Mouse (Mus musculus): Measurements from ENCODE around the gene Actn2. TPM values are rescaled to one million over a fixed set of nuclear protein-coding genes. Genes with fewer than 3 reads are reported as not detected.

Actn2 gene
- polyA plus RNA-seq, 1 experiment from 2014 or later, result 0.34 TPM

DNA sequence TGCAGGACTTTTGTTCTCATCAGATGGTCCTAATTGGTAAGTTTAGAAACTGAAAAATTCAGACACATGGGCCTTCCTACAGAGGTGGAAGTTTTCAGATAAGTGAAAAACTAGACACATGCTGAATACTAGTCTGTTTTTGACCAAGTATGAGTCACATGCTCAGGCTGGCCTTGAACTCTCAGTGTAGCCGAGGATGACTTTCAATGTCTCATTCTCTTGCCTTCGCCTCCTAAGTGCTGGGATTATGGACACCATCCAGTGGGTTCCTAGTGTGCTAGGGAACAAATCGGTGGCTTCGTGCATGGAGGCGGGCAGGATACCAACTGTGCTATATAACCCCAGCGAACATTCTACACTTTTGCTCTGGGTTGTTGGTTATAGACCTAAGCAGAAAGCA lies 13.0 kb downstream of the Actn2 start:
- WGBS, result 91% methylated on average over 6 of the region's 6 CpGs

DNA sequence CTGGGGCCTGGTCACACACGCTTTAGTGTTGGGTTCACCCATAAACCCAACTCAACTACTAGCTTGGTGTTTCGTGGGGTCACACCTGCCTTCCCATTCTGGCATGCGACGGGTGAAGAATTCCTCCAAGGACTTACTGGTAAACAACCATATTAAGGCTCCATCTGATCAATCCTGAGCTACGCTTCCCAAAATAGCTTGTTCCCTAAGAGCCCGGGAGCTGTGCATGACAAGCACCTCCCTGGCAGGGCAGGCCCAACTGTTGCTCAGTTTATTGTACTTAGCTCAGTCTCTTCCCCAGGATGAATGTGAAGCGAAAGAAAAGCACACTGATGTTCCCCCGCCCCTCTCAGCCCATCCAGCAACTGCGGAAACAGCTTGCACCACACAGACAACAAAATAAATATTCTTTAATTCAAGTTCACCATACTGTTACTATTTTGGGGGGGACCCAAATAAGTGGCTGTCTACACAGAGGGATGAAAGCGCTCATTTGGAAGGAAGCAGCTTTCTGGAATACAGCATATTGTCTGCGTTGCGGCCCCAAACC lies 17.4 kb downstream of the Actn2 start:
- WGBS, result 87% methylated on average over 12 of the region's 12 CpGs
- no peak overlapping the region for H3K4me2 ChIP-seq (ENCODE audit: low read length)
- H3K27me3 ChIP-seq (replicated peaks; ENCODE audit: control insufficient read depth, insufficient read depth, low read length), result no peaks in the 10 kb centered on the region
- DNase-seq (ENCODE audit: low spot score), result no peak
- H3K27ac ChIP-seq (ENCODE audit: low read depth), result no peak overlapping the region
- no peaks in the 10 kb centered on the region for H3K36me3 ChIP-seq (ENCODE audit: control insufficient read depth, insufficient read depth, low read length)
- H3K9me3 ChIP-seq (ENCODE audit: control insufficient read depth, low read length), result no peaks in the 10 kb centered on the region
- H3K4me1 ChIP-seq (replicated peaks; ENCODE audit: control insufficient read depth, insufficient read depth, low read length), result no peaks in the 10 kb centered on the region
- H3K9ac ChIP-seq (ENCODE audit: low read length), result no peak overlapping the region
- H3K4me3 ChIP-seq (ENCODE audit: low read depth, low read length), result no peak overlapping the region
- no peak for ATAC-seq (replicated peaks; ENCODE audit: low FRiP score, low TSS enrichment, low read depth)

More for the DNA sequence above, 13.0 kb downstream of the Actn2 start:
- H3K36me3 ChIP-seq (ENCODE audit: control insufficient read depth, insufficient read depth, low read length), result no peaks in the 10 kb centered on the region
- no peaks in the 10 kb centered on the region for H3K27me3 ChIP-seq (replicated peaks; ENCODE audit: control insufficient read depth, insufficient read depth, low read length)
- no peaks in the 10 kb centered on the region for H3K9me3 ChIP-seq (ENCODE audit: control insufficient read depth, low read length)
- no peak for DNase-seq (ENCODE audit: low spot score)
- no peak for ATAC-seq (replicated peaks; ENCODE audit: low FRiP score, low TSS enrichment, low read depth)
- H3K4me3 ChIP-seq (ENCODE audit: low read depth, low read length), result no peak overlapping the region
- no peak overlapping the region for H3K27ac ChIP-seq (ENCODE audit: low read depth)
- no peaks in the 10 kb centered on the region for H3K4me1 ChIP-seq (replicated peaks; ENCODE audit: control insufficient read depth, insufficient read depth, low read length)
- no peak overlapping the region for H3K9ac ChIP-seq (ENCODE audit: low read length)
- H3K4me2 ChIP-seq (ENCODE audit: low read length), result no peak overlapping the region

DNA sequence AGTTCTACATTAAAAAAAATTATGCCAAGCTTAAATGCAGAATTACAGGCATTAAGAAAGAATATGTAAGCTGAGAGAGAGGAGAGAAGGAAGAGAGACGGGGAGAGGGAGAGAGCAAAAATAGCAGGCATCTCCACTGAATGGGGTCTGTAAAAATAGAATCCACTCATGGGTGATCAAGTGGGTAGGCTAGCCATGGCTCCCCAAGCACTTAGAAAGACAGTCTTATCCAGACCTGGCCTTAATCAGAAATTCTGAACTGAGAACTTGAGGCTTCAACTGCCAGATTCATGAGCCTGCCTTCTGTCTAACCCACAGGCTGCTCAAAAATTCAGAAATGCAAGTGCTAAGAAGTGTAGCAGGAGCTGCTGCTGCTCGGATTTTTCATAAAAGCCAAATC lies 20.4 kb downstream of the Actn2 start:
- 65% methylated on average over 2 of the region's 2 CpGs for WGBS
- Histone ChIP-seq H3K4me2 (ENCODE audit: low read length) (no peak overlapping the region), H3K9ac (ENCODE audit: low read length) (no peak overlapping the region), H3K4me1 (replicated peaks; ENCODE audit: control insufficient read depth, insufficient read depth, low read length) (no peaks in the 10 kb centered on the region), H3K27me3 (replicated peaks; ENCODE audit: control insufficient read depth, insufficient read depth, low read length) (no peaks in the 10 kb centered on the region), H3K36me3 (ENCODE audit: control insufficient read depth, insufficient read depth, low read length) (no peaks in the 10 kb centered on the region), H3K27ac (ENCODE audit: low read depth) (no peak overlapping the region), H3K9me3 (ENCODE audit: control insufficient read depth, low read length) (no peaks in the 10 kb centered on the region), H3K4me3 (ENCODE audit: low read depth, low read length) (no peak overlapping the region)
- no peak for ATAC-seq (replicated peaks; ENCODE audit: low FRiP score, low TSS enrichment, low read depth)
- DNase-seq (ENCODE audit: low spot score), result no peak

DNA sequence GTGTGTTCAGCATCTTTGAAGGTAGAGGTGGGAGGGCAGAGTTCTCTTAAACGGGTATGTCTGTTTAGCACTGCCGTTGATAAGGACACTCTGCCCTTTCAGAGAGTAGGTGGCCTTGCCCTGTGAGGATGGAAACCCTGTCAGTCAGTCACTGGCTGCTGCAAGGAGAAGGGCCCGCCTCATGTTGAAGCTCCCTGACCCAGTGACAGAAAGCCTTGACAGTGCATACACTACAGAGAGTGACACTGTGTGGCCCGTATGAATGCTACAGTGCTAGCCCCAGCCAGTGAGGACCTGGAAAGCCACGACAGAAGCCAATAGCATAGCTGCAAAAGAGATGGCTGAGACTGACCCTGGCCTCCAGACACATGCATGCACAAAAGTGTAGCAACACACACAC lies 22.5 kb downstream of the Actn2 start:
- no peak for ATAC-seq (replicated peaks; ENCODE audit: low FRiP score, low TSS enrichment, low read depth)
- no peak overlapping the region for H3K4me2 ChIP-seq (ENCODE audit: low read length)
- no peak overlapping the region for H3K9ac ChIP-seq (ENCODE audit: low read length)
- H3K36me3 ChIP-seq (ENCODE audit: control insufficient read depth, insufficient read depth, low read length), result no peaks in the 10 kb centered on the region
- no peaks in the 10 kb centered on the region for H3K4me1 ChIP-seq (replicated peaks; ENCODE audit: control insufficient read depth, insufficient read depth, low read length)
- no peak for DNase-seq (ENCODE audit: low spot score)
- no peak overlapping the region for H3K4me3 ChIP-seq (ENCODE audit: low read depth, low read length)
- H3K27me3 ChIP-seq (replicated peaks; ENCODE audit: control insufficient read depth, insufficient read depth, low read length), result no peaks in the 10 kb centered on the region
- no peak overlapping the region for H3K27ac ChIP-seq (ENCODE audit: low read depth)
- 75% methylated on average over 5 of the region's 5 CpGs for WGBS
- H3K9me3 ChIP-seq (ENCODE audit: control insufficient read depth, low read length), result no peaks in the 10 kb centered on the region

DNA sequence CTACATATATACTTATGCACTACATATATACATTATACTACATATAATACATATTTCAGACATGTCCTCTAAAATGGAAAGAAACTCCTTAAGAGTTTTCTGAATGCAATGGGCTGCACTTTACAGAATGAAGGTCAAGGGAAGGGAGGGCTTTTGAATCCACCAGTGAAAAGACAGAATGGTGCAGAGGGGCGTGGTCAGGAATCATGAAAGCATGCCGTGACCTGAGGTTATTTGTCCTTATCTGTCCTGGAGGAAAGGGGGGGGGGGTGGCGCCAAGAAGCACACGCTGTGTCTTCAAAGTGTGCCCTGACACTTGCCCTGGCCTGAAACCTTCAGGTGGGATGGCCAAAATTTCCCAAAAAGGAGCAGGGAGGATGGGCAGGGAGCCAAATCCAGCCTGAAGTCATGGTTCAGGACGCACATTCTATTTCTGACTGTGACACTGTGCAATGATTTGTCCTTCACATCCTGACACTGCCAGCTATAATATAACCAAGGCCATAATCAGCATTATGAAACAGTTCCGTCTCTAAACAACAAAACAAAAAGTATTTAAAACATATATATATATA lies 23.3 kb downstream of the Actn2 start:
- Histone ChIP-seq H3K4me2 (ENCODE audit: low read length) (no peak overlapping the region), H3K4me3 (ENCODE audit: low read depth, low read length) (no peak overlapping the region), H3K9me3 (ENCODE audit: control insufficient read depth, low read length) (no peaks in the 10 kb centered on the region), H3K27me3 (replicated peaks; ENCODE audit: control insufficient read depth, insufficient read depth, low read length) (no peaks in the 10 kb centered on the region), H3K4me1 (replicated peaks; ENCODE audit: control insufficient read depth, insufficient read depth, low read length) (0 out of 2 replicates have a peak, but pooled peaks cover under 1% of the 10 kb centered on the region), H3K9ac (ENCODE audit: low read length) (no peak overlapping the region), H3K36me3 (ENCODE audit: control insufficient read depth, insufficient read depth, low read length) (no peaks in the 10 kb centered on the region), H3K27ac (ENCODE audit: low read depth) (no peak overlapping the region)
- DNase-seq (ENCODE audit: low spot score) (no peak), ATAC-seq (replicated peaks; ENCODE audit: low FRiP score, low TSS enrichment, low read depth) (no peak)
- 64% methylated on average over 6 of the region's 6 CpGs for WGBS

DNA sequence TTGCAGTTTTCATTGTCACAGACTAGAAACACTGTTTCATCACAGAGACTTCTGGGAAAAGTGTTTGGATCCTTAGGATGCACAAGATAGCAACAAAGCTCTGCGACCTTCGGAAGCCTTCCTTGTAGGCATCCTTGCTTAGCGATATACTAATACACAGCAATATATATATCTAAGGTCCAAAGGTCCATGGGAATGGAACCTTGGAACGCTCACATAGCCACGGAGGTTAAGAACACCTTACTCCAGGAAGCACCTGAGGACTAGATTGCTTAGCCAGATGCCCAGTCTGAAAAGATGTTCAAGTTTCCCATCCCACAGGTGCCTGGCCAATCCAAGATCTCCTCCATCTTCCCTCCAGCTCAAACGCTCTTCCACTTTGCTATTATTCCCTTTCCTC lies 26.4 kb downstream of the Actn2 start:
- no peaks in the 10 kb centered on the region for H3K9me3 ChIP-seq (ENCODE audit: control insufficient read depth, low read length)
- H3K4me2 ChIP-seq (ENCODE audit: low read length), result no peak overlapping the region
- H3K27me3 ChIP-seq (replicated peaks; ENCODE audit: control insufficient read depth, insufficient read depth, low read length), result no peaks in the 10 kb centered on the region
- H3K9ac ChIP-seq (ENCODE audit: low read length), result no peak overlapping the region
- H3K4me3 ChIP-seq (ENCODE audit: low read depth, low read length), result no peak overlapping the region
- no peak for DNase-seq (ENCODE audit: low spot score)
- H3K27ac ChIP-seq (ENCODE audit: low read depth), result no peak overlapping the region
- no peaks in the 10 kb centered on the region for H3K36me3 ChIP-seq (ENCODE audit: control insufficient read depth, insufficient read depth, low read length)
- WGBS, result 93% methylated on average over 6 of the region's 6 CpGs
- 0 out of 2 replicates have a peak, but pooled peaks cover 5% of the 10 kb centered on the region for H3K4me1 ChIP-seq (replicated peaks; ENCODE audit: control insufficient read depth, insufficient read depth, low read length)
- no peak for ATAC-seq (replicated peaks; ENCODE audit: low FRiP score, low TSS enrichment, low read depth)

DNA sequence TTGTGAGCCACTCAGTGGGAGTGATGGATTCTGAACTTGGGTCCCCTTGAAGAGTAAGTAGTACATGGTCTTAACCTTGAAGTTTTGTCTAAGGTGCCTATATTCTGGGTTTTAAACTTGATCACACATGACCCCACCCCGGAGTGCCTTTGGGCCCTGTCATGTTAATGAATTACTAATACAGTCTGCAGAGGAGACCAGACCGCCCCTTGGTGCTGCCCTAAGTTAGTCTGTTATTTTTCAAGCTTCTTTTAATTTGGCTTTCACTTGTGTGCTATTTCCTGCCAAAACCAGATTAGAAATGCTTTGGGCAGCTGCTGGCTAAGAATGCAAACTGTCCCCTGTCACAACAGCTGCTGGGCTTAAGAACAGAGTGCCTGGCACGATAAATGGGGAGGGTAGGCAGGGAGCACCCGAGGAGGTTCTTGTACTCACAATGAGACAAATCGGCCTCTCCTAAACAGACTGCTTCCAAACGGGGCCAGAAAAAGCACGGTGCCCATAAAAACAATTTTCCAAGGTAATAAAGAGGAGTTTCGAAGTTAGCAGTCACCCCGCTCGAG lies 28.5 kb downstream of the Actn2 start:
- Histone ChIP-seq H3K27ac (ENCODE audit: low read depth) (no peak overlapping the region; the same call in 1 of the 2 replicates), H3K9ac (ENCODE audit: low read length) (no peak overlapping the region), H3K27me3 (replicated peaks; ENCODE audit: control insufficient read depth, insufficient read depth, low read length) (no peaks in the 10 kb centered on the region), H3K4me2 (ENCODE audit: low read length) (no peak overlapping the region), H3K4me3 (ENCODE audit: low read depth, low read length) (no peak overlapping the region), H3K4me1 (replicated peaks; ENCODE audit: control insufficient read depth, insufficient read depth, low read length) (peaks cover 12% of the 10 kb centered on the region; the same call in 1 of the 2 replicates), H3K9me3 (ENCODE audit: control insufficient read depth, low read length) (no peaks in the 10 kb centered on the region), H3K36me3 (ENCODE audit: control insufficient read depth, insufficient read depth, low read length) (no peaks in the 10 kb centered on the region)
- 48% methylated on average over 10 of the region's 10 CpGs for WGBS
- ATAC-seq (replicated peaks; ENCODE audit: low FRiP score, low TSS enrichment, low read depth), result no peak
- DNase-seq (ENCODE audit: low spot score), result no peak

DNA sequence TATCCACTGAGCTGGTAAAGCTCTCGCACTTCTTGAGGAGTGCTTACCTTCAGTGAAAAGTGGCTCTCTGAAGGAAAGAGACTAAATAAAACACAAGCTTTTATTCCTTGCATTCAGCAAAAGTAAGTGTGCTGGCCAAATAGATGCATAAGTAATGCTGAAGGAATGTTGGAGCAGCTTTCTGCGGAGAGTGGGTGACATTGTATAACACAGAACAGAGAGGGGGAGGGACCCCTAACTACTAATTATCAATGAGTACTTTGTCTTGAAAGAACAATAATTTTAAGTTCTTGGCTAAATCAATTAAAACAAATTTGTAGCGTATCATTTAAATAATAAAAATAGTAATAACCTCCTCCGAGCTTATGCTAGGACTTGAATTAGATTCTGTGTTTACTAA lies 29.2 kb downstream of the Actn2 start:
- Histone ChIP-seq H3K27me3 (replicated peaks; ENCODE audit: control insufficient read depth, insufficient read depth, low read length) (no peaks in the 10 kb centered on the region), H3K4me2 (ENCODE audit: low read length) (no peak overlapping the region), H3K9ac (ENCODE audit: low read length) (no peak overlapping the region), H3K36me3 (ENCODE audit: control insufficient read depth, insufficient read depth, low read length) (no peaks in the 10 kb centered on the region), H3K4me1 (replicated peaks; ENCODE audit: control insufficient read depth, insufficient read depth, low read length) (peaks cover 12% of the 10 kb centered on the region; the same call in 1 of the 2 replicates), H3K9me3 (ENCODE audit: control insufficient read depth, low read length) (no peaks in the 10 kb centered on the region), H3K4me3 (ENCODE audit: low read depth, low read length) (no peak overlapping the region), H3K27ac (ENCODE audit: low read depth) (no peak overlapping the region)
- DNase-seq (ENCODE audit: low spot score) (no peak), ATAC-seq (replicated peaks; ENCODE audit: low FRiP score, low TSS enrichment, low read depth) (no peak)
- WGBS, result 74% methylated on average over 4 of the region's 4 CpGs

DNA sequence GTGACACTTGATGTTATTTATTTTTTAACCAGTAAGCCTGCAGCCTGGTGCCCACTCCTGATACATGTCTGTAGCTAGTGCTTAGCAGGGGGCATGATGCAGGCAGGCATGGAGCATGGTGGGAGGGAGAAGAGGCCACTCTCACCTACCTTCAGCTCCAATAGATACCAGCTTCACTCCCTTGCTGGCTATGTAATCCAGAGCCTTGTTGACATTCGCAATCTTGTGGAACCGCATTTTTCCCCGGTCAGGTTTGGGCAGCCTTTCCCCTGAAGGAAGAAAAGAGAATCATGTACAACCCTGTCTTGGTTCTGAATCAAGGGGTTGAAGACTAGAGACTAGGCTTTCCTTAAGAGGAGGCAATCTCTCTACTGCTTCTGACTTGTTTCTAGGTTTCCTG lies 31.1 kb downstream of the Actn2 start:
- Histone ChIP-seq H3K27ac (ENCODE audit: low read depth) (no peak overlapping the region), H3K36me3 (ENCODE audit: control insufficient read depth, insufficient read depth, low read length) (no peaks in the 10 kb centered on the region), H3K4me2 (ENCODE audit: low read length) (no peak overlapping the region), H3K27me3 (replicated peaks; ENCODE audit: control insufficient read depth, insufficient read depth, low read length) (no peaks in the 10 kb centered on the region), H3K4me1 (replicated peaks; ENCODE audit: control insufficient read depth, insufficient read depth, low read length) (peaks cover 12% of the 10 kb centered on the region; the same call in 1 of the 2 replicates), H3K9ac (ENCODE audit: low read length) (no peak overlapping the region), H3K9me3 (ENCODE audit: control insufficient read depth, low read length) (no peaks in the 10 kb centered on the region), H3K4me3 (ENCODE audit: low read depth, low read length) (no peak overlapping the region)
- WGBS, result 86% methylated on average over 3 of the region's 3 CpGs
- ATAC-seq (replicated peaks; ENCODE audit: low FRiP score, low TSS enrichment, low read depth), result no peak
- DNase-seq (ENCODE audit: low spot score), result no peak
